15 mouse cellular contexts compared by ENCODE assay signal in the genomic region with DNA sequence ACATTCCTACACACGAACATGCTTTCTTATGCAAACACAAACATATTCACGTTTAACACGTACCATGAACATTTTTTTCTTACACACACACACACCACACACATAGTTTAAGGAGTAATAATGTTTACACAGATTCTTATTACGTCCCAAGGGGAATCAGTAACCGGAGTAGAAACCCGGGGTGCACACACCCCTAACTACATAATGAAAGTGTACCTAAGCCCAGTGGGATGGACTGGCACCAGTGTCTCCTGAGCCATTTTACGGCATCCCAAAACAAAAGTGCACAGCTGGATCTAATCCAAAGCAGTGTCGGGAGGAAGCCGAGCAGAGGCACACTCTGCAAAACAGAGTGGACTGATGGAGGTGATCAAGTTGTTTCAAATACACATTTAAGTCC.
"Had no signal": no experiment of that assay in that cellular context is flagged by ENCODE, and none has a peak within 500 bp of the region (broad histone marks: within the 10 kb centered on the region; RNA-seq: fewer than 3 reads in every experiment).

No protein-coding gene starts in this region.

- H3K27me3 ChIP-seq: liver, embryonic 15.5 days; megakaryocyte, embryonic 14.5 days; midbrain, embryonic 15.5 days; neural tube, embryonic 12.5 days had no signal

- H3K36me3 ChIP-seq: liver, embryonic 15.5 days; midbrain, embryonic 15.5 days; neural tube, embryonic 12.5 days had no signal

- H3K27ac ChIP-seq: kidney, postnatal 0 days; liver, embryonic 15.5 days; macrophage; midbrain, embryonic 15.5 days; neural tube, embryonic 12.5 days had no signal

- ATAC-seq: lung, postnatal 0 days had no signal

- H3K4me1 ChIP-seq: liver, embryonic 15.5 days; megakaryocyte, embryonic 14.5 days had no signal

- H3K9me3 ChIP-seq: liver, embryonic 15.5 days; midbrain, embryonic 15.5 days; neural tube, embryonic 12.5 days had no signal

- DNase-seq: kidney, adult 9 months; kidney, postnatal 36 days; right cerebral cortex, postnatal 4 days; spleen, adult 18-20 months; thymus, adult 2 months; thymus, postnatal 25 days had no signal

- H3K9ac ChIP-seq: liver, embryonic 15.5 days; midbrain, embryonic 15.5 days; neural tube, embryonic 12.5 days had no signal

- H3K4me2 ChIP-seq: liver, embryonic 11.5 days; liver, embryonic 15.5 days; midbrain, embryonic 11.5 days; midbrain, embryonic 15.5 days; neural tube, embryonic 12.5 days had no signal

- H3K4me3 ChIP-seq: liver, embryonic 15.5 days; megakaryocyte, embryonic 14.5 days; midbrain, embryonic 15.5 days; neural tube, embryonic 12.5 days had no signal
